Mouse (Mus musculus): Measurements from ENCODE around the gene Cnfn. TPM values are rescaled to one million over a fixed set of nuclear protein-coding genes. Genes with fewer than 3 reads are reported as not detected.
A peak's percentile ranks its signal among the peaks of the same experiment; 100 is the strongest.

The Cnfn gene
- polyA plus RNA-seq (2014; fragmentation: Nextera tagmentation; extraction: Ambion mirVana) = not detected in 2 replicates

GRCm38 (mm10) chr7:25369058-25369749, at the start of gene Cnfn:
TSS of gene Cnfn (minus strand) at chr7:25369724.
- Histone ChIP-seq H3K27me3 (replicated peaks; ENCODE audit: control insufficient read depth, insufficient read depth, low read length) (peaks cover 22% of the 10 kb centered on the region), H3K36me3 (ENCODE audit: control insufficient read depth, insufficient read depth, low read length) (peaks cover 4% of the 10 kb centered on the region), H3K27ac (ENCODE audit: low read depth, low read length) (no peak within 1 kb of the TSS), H3K4me3 (ENCODE audit: low read depth, low read length) (no peak within 1 kb of the TSS), H3K4me2 (ENCODE audit: low read length) (no peak within 1 kb of the TSS), H3K9me3 (replicated peaks; ENCODE audit: control insufficient read depth, low read length) (no peaks in the 10 kb centered on the region), H3K4me1 (ENCODE audit: control insufficient read depth, insufficient read depth, low read length) (peaks cover 11% of the 10 kb centered on the region), H3K9ac (ENCODE audit: low read length) (no peak within 1 kb of the TSS)
- DNase-seq (ENCODE audit: low spot score) (no peak), ATAC-seq (no peak)
- WGBS = 56% methylated on average over 12 of the region's 12 CpGs

DNA sequence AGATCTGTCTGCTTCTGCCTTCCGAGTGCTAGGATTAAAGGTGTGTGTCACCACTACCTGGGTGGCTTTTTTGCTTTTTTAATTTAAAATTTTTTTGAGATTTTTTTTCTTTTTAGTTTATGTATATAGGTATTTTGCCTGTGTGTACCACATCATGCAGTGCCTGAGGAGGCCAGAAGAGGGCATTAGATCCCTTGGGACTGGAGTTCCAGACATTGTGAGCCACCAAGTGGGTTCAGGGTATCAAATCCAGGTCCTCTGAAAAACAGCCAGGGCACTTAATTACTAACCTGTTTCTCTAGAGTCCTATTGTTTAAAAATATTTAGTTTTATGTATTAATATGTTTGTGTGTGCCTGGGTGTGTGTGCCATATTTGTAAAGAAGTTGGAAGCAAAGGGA, 48.1 kb upstream of the Cnfn start:
- Histone ChIP-seq H3K4me3 (ENCODE audit: low read depth, low read length) (no peak overlapping the region), H3K9ac (ENCODE audit: low read length) (no peak overlapping the region), H3K36me3 (ENCODE audit: control insufficient read depth, insufficient read depth, low read length) (no peaks in the 10 kb centered on the region), H3K27ac (ENCODE audit: low read depth, low read length) (no peak overlapping the region), H3K27me3 (replicated peaks; ENCODE audit: control insufficient read depth, insufficient read depth, low read length) (no peaks in the 10 kb centered on the region), H3K4me1 (ENCODE audit: control insufficient read depth, insufficient read depth, low read length) (no peaks in the 10 kb centered on the region), H3K4me2 (ENCODE audit: low read length) (no peak overlapping the region), H3K9me3 (replicated peaks; ENCODE audit: control insufficient read depth, low read length) (no peaks in the 10 kb centered on the region)
- DNase-seq (ENCODE audit: low spot score) (peak; percentile 39), ATAC-seq (no peak)
- WGBS = 81% methylated on average over 1 of the region's 1 CpGs

GRCm38 (mm10) chr7:25412833-25413441, 43.4 kb upstream of the Cnfn start, which contains the start of gene Cxcl17:
TSS of gene Cxcl17 (minus strand) at chr7:25412886.
- Histone ChIP-seq H3K4me2 (ENCODE audit: low read length) (no peak within 1 kb of the TSS), H3K36me3 (ENCODE audit: control insufficient read depth, insufficient read depth, low read length) (no peaks in the 10 kb centered on the region), H3K4me3 (ENCODE audit: low read depth, low read length) (no peak within 1 kb of the TSS), H3K27me3 (replicated peaks; ENCODE audit: control insufficient read depth, insufficient read depth, low read length) (no peaks in the 10 kb centered on the region), H3K4me1 (ENCODE audit: control insufficient read depth, insufficient read depth, low read length) (no peaks in the 10 kb centered on the region), H3K9ac (ENCODE audit: low read length) (no peak within 1 kb of the TSS), H3K9me3 (replicated peaks; ENCODE audit: control insufficient read depth, low read length) (no peaks in the 10 kb centered on the region), H3K27ac (ENCODE audit: low read depth, low read length) (no peak within 1 kb of the TSS)
- 42% methylated on average over 7 of the region's 7 CpGs for WGBS
- DNase-seq (ENCODE audit: low spot score) = no peak
- ATAC-seq = no peak

- H3K9me3 ChIP-seq (replicated peaks; ENCODE audit: control insufficient read depth, low read length) = no peaks in the 10 kb centered on the region
- no peaks in the 10 kb centered on the region for H3K4me1 ChIP-seq (ENCODE audit: control insufficient read depth, insufficient read depth, low read length)
- no peak overlapping the region for H3K27ac ChIP-seq (ENCODE audit: low read depth, low read length)
- no peak for ATAC-seq
- H3K4me3 ChIP-seq (ENCODE audit: low read depth, low read length) = no peak overlapping the region
- WGBS = 90% methylated on average over 3 of the region's 3 CpGs
- no peaks in the 10 kb centered on the region for H3K36me3 ChIP-seq (ENCODE audit: control insufficient read depth, insufficient read depth, low read length)
- no peak for DNase-seq (ENCODE audit: low spot score)
- H3K9ac ChIP-seq (ENCODE audit: low read length) = no peak overlapping the region
- H3K4me2 ChIP-seq (ENCODE audit: low read length) = no peak overlapping the region
- H3K27me3 ChIP-seq (replicated peaks; ENCODE audit: control insufficient read depth, insufficient read depth, low read length) = no peaks in the 10 kb centered on the region
Observed at GRCm38 (mm10) chr7:25411861-25412260, 42.3 kb upstream of the Cnfn start.

DNA sequence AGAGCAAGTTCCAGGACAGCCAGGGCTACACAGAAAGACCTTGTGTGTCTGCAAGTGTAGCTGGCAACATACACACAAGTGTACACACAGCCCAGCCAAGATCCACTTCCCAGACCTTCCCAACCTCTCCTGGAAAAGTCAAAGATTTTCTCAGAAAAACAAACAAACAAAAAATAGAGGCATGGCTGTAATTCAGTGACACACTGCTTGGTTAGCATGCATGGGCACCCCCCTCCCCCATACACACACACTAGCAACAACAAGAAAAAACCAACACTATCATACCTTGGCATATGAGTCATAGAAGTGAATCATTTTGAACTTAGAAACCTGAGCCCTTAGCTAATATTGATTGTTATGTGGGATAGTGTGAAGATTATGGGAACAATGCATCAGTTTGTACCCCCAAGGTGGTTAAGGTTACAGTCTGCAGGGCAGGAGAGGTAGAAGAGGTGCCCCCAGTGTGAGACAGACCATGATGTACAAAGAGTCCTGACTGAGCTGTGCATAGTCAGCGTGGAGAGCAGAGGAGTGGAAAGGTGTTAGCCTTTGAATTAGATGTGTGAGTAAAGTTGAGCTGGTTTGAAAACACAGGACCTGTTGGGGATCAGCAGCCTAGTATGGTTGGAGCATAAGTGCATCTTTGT, 41.6 kb upstream of the Cnfn start:
- WGBS = 84% methylated on average over 1 of the region's 1 CpGs
- Histone ChIP-seq H3K9me3 (replicated peaks; ENCODE audit: control insufficient read depth, low read length) (no peaks in the 10 kb centered on the region), H3K4me2 (ENCODE audit: low read length) (no peak overlapping the region), H3K9ac (ENCODE audit: low read length) (no peak overlapping the region), H3K4me1 (ENCODE audit: control insufficient read depth, insufficient read depth, low read length) (no peaks in the 10 kb centered on the region), H3K36me3 (ENCODE audit: control insufficient read depth, insufficient read depth, low read length) (no peaks in the 10 kb centered on the region), H3K27ac (ENCODE audit: low read depth, low read length) (no peak overlapping the region), H3K27me3 (replicated peaks; ENCODE audit: control insufficient read depth, insufficient read depth, low read length) (no peaks in the 10 kb centered on the region), H3K4me3 (ENCODE audit: low read depth, low read length) (no peak overlapping the region)
- ATAC-seq = no peak
- no peak for DNase-seq (ENCODE audit: low spot score)

- DNase-seq (ENCODE audit: low spot score) = peak; percentile 47
- no peak overlapping the region for H3K27ac ChIP-seq (ENCODE audit: low read depth, low read length)
- ATAC-seq = no peak
Observed at GRCm38 (mm10) chr7:25409114-25409760, 39.7 kb upstream of the Cnfn start.

GRCm38 (mm10) chr7:25406468-25406867, 36.9 kb upstream of the Cnfn start:
- Histone ChIP-seq H3K4me2 (ENCODE audit: low read length) (no peak overlapping the region), H3K4me3 (ENCODE audit: low read depth, low read length) (no peak overlapping the region), H3K4me1 (ENCODE audit: control insufficient read depth, insufficient read depth, low read length) (no peaks in the 10 kb centered on the region), H3K9ac (ENCODE audit: low read length) (no peak overlapping the region), H3K9me3 (replicated peaks; ENCODE audit: control insufficient read depth, low read length) (no peaks in the 10 kb centered on the region), H3K27me3 (replicated peaks; ENCODE audit: control insufficient read depth, insufficient read depth, low read length) (no peaks in the 10 kb centered on the region), H3K36me3 (ENCODE audit: control insufficient read depth, insufficient read depth, low read length) (no peaks in the 10 kb centered on the region), H3K27ac (ENCODE audit: low read depth, low read length) (no peak overlapping the region)
- DNase-seq (ENCODE audit: low spot score) = no peak
- no peak for ATAC-seq
- 93% methylated on average over 7 of the region's 7 CpGs for WGBS

More at GRCm38 (mm10) chr7:25409114-25409760, 39.7 kb upstream of the Cnfn start:
- Histone ChIP-seq H3K27me3 (replicated peaks; ENCODE audit: control insufficient read depth, insufficient read depth, low read length) (no peaks in the 10 kb centered on the region), H3K9ac (ENCODE audit: low read length) (no peak overlapping the region), H3K4me1 (ENCODE audit: control insufficient read depth, insufficient read depth, low read length) (no peaks in the 10 kb centered on the region), H3K4me2 (ENCODE audit: low read length) (no peak overlapping the region), H3K4me3 (ENCODE audit: low read depth, low read length) (no peak overlapping the region), H3K36me3 (ENCODE audit: control insufficient read depth, insufficient read depth, low read length) (no peaks in the 10 kb centered on the region), H3K9me3 (replicated peaks; ENCODE audit: control insufficient read depth, low read length) (no peaks in the 10 kb centered on the region)
- 40% methylated on average over 4 of the region's 4 CpGs for WGBS

GRCm38 (mm10) chr7:25402671-25403101, 33.2 kb upstream of the Cnfn start:
- Histone ChIP-seq H3K36me3 (ENCODE audit: control insufficient read depth, insufficient read depth, low read length) (no peaks in the 10 kb centered on the region), H3K27ac (ENCODE audit: low read depth, low read length) (no peak overlapping the region), H3K4me2 (ENCODE audit: low read length) (no peak overlapping the region), H3K4me1 (ENCODE audit: control insufficient read depth, insufficient read depth, low read length) (no peaks in the 10 kb centered on the region), H3K27me3 (replicated peaks; ENCODE audit: control insufficient read depth, insufficient read depth, low read length) (no peaks in the 10 kb centered on the region), H3K9me3 (replicated peaks; ENCODE audit: control insufficient read depth, low read length) (no peaks in the 10 kb centered on the region), H3K4me3 (ENCODE audit: low read depth, low read length) (no peak overlapping the region), H3K9ac (ENCODE audit: low read length) (no peak overlapping the region)
- 6% methylated on average over 2 of the region's 2 CpGs for WGBS
- DNase-seq (ENCODE audit: low spot score) = peak; percentile 32
- ATAC-seq = no peak

Measured in forebrain, embryonic 14.5 days (tissue).